Mouse (Mus musculus): ENCODE data around the gene Ifna2.

DNA sequence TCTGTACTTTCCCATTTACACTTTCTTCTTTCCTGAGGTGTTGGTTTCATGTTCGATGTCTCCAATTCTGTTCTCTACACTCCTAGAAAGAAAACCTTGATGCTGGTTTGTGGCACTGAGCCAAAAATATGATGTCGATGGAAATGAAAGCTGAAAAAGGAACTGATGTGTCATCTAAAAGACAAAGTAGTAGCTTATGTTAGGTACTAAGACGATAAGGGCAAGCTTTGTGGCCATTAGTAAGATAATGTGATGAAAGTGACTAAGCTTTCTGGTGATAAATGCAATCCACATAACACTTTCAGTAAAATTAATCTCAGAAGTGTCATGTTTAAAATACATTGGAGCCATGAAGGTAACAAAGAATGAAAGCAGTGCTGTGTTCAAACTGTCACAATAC is 2.4 kb downstream of the Ifna2 start:
- no peak for TF ChIP-seq CTCF (IDR thresholded peaks at IDR 0.05; ENCODE audit: extremely low read depth, insufficient read length, insufficient replicate concordance, low read depth, low read length)
- no peak for TF ChIP-seq POLR2A (IDR thresholded peaks at IDR 0.05; ENCODE audit: low read depth, low read length)

Data from small intestine, adult 2 months (tissue).